Mouse (Mus musculus) olfactory bulb, adult 2 months (tissue): ENCODE results near the gene Fbxl7. TPM values are rescaled to one million over a fixed set of nuclear protein-coding genes. Genes with fewer than 3 reads are reported as not detected.

ENCODE experiments used
- H3K27ac ChIP-seq: fragments of 200-500 bp; 2 replicates; pipeline ENCODE4 v1.5.1; 2012; ENCODE audit warnings: low read depth, low read length; ENCODE audit not compliant: insufficient read depth
- H3K4me1 ChIP-seq: fragments of 200-500 bp; 2 replicates; pipeline ENCODE4 v1.6.1; 2012; ENCODE audit warnings: low read length; ENCODE audit not compliant: control insufficient read depth, insufficient read depth
- H3K4me3 ChIP-seq: fragments of 200-500 bp; 2 replicates; pipeline ENCODE4 v1.5.1; 2012; ENCODE audit warnings: mild to moderate bottlenecking, low read depth, low read length, moderate library complexity; ENCODE audit not compliant: insufficient read depth
- CTCF ChIP-seq: fragments of 200-500 bp; IDR thresholded peaks from 2 replicates; pipeline ENCODE4 v1.5.1; 2012; ENCODE audit warnings: low read depth, mild to moderate bottlenecking, low read length, moderate library complexity; ENCODE audit not compliant: insufficient read depth
- POLR2A ChIP-seq: fragments of 200-500 bp; IDR thresholded peaks from 2 replicates; pipeline ENCODE4 v1.6.1; 2012; ENCODE audit warnings: mild to moderate bottlenecking, low read depth, low read length, moderate library complexity; ENCODE audit not compliant: insufficient read depth
- WGBS: fragments of 180-500 bp; shearing (Covaris S2); methylation state at CpG from one replicate; pipeline ENCODE4 v1.1.7; 2018; 5-methylcytosine and 5-hydroxymethylcytosine counted together
- polyA plus RNA-seq: library from polyadenylated mRNA; stranded (reverse); fragments of >200 nt; gene quantifications from 2 replicates; pipeline ENCODE4 v1.2.4, GENCODE M21; 2012; ENCODE audit warnings: low replicate concordance; ENCODE audit not compliant: missing spikeins, insufficient read depth, insufficient read length

Gene Fbxl7
- polyA plus RNA-seq, 1 experiment: not detected

DNA sequence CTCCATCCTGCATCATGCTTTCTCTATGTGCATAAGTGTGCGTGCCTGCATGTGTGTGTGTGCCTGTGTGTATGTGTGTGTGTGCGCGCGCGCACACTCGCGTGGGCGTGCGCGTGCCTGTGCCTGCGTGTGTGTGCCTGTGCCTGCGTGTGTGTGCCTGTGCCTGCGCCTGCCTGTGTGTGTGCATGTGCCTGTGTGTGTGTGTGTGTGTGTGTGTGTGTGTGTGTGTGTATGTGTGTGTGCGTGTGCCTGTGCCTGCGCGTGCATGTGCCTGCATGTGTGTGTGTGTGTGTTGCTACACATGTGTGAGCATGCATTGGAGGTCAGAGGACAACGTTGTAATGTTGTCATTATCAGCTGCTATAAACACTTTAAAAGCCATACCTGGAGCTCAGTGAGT is 272.1 kb downstream of the Fbxl7 start:
- TF ChIP-seq POLR2A (no peak), CTCF (no peak)
- no peak overlapping the region for H3K4me3 ChIP-seq
- H3K4me1 ChIP-seq: no peaks in the 10 kb centered on the region
- WGBS: 95% methylated on average over 17 of the region's 17 CpGs
- no peak overlapping the region for H3K27ac ChIP-seq

- TF ChIP-seq POLR2A: no peak
- no peak; the same call in 1 of the 2 replicates for TF ChIP-seq CTCF
- Histone ChIP-seq H3K4me3 (no peak overlapping the region), H3K4me1 (no peaks in the 10 kb centered on the region), H3K27ac (no peak overlapping the region)
- 7% methylated on average over 5 of the region's 5 CpGs for WGBS
These were observed 275.1 kb downstream of the Fbxl7 start for GRCm38 (mm10) chr15:26620279-26620678.

- 50% methylated on average over 7 of the region's 7 CpGs for WGBS
- TF ChIP-seq CTCF: no peak
- no peak for TF ChIP-seq POLR2A
These were observed 276.2 kb downstream of the Fbxl7 start for GRCm38 (mm10) chr15:26619221-26619620.

DNA sequence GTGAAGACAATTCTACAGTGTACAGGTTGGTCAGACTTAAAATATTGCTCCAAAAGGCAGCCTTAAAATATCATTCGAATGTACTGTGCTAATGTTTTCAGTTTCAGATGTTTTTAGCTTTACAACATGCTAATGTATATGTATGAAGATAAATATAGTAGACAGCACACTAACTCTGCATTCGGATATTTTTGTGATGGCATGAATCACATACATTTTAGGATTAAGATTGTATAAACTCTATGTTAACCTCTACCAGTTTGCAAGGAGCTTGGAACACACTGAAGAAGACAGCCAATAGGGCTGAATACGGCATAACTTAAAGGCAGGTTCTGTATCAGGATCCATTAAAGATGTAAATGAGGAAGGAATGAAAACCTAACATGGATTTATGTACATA is 299.1 kb downstream of the Fbxl7 start:
- 77% methylated on average over 3 of the region's 3 CpGs for WGBS
- TF ChIP-seq POLR2A (no peak), CTCF (no peak)
- H3K4me1 ChIP-seq: no peaks in the 10 kb centered on the region

More at GRCm38 (mm10) chr15:26619221-26619620, 276.2 kb downstream of the Fbxl7 start:
- H3K27ac ChIP-seq: no peak overlapping the region
- H3K4me1 ChIP-seq: no peaks in the 10 kb centered on the region
- no peak overlapping the region for H3K4me3 ChIP-seq

DNA sequence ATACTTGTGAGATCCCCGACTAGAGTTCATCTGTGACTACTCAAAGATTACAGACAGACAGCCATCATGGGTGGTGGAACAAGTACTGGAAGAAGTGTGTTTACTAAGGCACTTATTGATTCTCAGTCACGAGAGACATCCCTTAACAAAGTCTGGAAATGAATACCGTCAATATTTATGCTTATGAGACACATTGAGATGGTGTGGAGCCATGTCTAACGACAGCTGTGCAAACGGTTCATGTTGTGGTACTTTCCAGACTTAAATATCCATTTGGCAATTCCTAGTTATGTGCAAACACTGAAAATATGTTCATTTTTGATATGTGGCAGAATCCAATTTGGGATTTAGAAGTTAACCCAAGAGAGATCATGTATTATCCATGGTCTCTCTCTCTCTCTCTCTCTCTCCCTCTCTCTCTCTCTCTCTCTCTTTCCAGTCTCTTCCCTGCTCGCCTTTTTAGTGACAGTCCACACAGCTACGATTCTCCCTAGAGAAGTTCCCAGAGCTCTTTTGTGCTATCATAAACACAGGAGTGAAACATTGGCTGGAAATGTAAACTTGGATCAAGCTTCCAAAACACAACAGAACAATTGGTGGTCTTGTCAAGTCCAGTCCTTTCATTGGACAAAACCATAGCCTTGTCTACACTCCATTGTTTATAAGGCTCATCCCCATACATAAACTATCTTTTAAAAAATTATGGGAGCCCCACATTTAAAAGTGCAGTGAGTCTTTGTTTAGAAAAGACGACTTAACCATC is 315.3 kb downstream of the Fbxl7 start:
- Histone ChIP-seq H3K4me3 (no peak overlapping the region), H3K4me1 (no peaks in the 10 kb centered on the region), H3K27ac (no peak overlapping the region)
- TF ChIP-seq POLR2A (no peak), CTCF (no peak)
- WGBS: 81% methylated on average over 8 of the region's 8 CpGs

More for the DNA sequence above, 299.1 kb downstream of the Fbxl7 start:
- H3K4me3 ChIP-seq: no peak overlapping the region
- no peak overlapping the region for H3K27ac ChIP-seq

DNA sequence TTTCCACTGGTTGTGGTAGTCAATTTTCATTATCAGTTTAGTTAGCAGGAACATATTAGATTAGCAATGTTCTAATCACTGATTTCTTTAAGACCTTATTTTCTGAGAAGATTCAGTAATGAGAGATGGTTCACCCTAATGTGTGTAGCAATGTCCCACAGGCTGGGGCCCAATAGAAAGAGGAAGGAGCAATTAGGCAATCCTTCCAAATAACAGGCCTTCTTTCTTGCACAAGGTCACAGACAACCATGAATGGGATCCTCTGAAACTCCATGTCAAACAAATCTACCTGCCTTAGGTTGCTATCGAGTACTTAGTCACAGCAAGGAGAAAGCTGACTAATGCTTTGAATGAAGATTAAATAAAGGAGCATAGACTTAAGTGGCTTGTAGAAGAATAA is 316.9 kb downstream of the Fbxl7 start:
- 90% methylated on average over 1 of the region's 1 CpGs for WGBS
- Histone ChIP-seq H3K27ac (no peak overlapping the region), H3K4me1 (no peaks in the 10 kb centered on the region), H3K4me3 (no peak overlapping the region)
- no peak for TF ChIP-seq POLR2A

DNA sequence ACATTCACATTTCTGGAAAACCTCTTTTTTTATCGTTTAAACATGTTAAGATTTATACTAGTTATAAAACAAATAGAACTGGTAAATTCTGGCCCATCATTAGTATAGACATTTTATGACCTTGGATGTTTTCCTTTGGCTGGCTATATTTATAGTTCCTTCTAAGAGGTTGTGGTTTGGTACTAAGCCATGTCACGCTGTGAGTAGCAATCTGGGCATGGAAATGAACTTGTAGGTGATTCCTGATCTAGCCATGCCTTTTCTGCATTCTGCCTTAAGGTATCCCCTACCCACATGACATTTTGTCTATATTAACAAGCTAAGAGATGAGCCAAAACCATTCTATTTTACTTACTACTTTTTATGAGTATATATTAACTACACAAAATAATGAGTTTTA is 329.3 kb downstream of the Fbxl7 start:
- H3K4me1 ChIP-seq: no peaks in the 10 kb centered on the region
- no peak for TF ChIP-seq CTCF
- TF ChIP-seq POLR2A: no peak
- no peak overlapping the region for H3K4me3 ChIP-seq
- no peak overlapping the region for H3K27ac ChIP-seq
- WGBS: 88% methylated on average over 2 of the region's 2 CpGs

GRCm38 (mm10) chr15:26553620-26554019 is 341.8 kb downstream of the Fbxl7 start:
- 28% methylated on average over 10 of the region's 10 CpGs for WGBS

GRCm38 (mm10) chr15:26533997-26534700 is 361.2 kb downstream of the Fbxl7 start:
- no peak overlapping the region for H3K4me3 ChIP-seq
- no peaks in the 10 kb centered on the region for H3K4me1 ChIP-seq
- TF ChIP-seq POLR2A: no peak
- TF ChIP-seq CTCF: no peak
- H3K27ac ChIP-seq: no peak overlapping the region
- WGBS: 60% methylated on average over 3 of the region's 3 CpGs

More at GRCm38 (mm10) chr15:26553620-26554019, 341.8 kb downstream of the Fbxl7 start:
- no peaks in the 10 kb centered on the region for H3K4me1 ChIP-seq
- TF ChIP-seq POLR2A (no peak), CTCF (no peak)
- no peak overlapping the region for H3K27ac ChIP-seq
- no peak overlapping the region for H3K4me3 ChIP-seq
